Mouse (Mus musculus): Measurements from ENCODE around the gene Setd1a. TPM values are rescaled to one million over a fixed set of nuclear protein-coding genes. Genes with fewer than 3 reads are reported as not detected.
A peak's percentile ranks its signal among the peaks of the same experiment; 100 is the strongest.

Gene Setd1a
- polyA plus RNA-seq, 1 experiment from 2014 or later = 23.3 TPM

GRCm38 (mm10) chr7:127750131-127751127 is 26.0 kb upstream of the Setd1a start:
- H3K27me3 ChIP-seq = no peaks in the 10 kb centered on the region
- no peak overlapping the region for H3K27ac ChIP-seq

GRCm38 (mm10) chr7:127751619-127752018 is 24.9 kb upstream of the Setd1a start:
- Histone ChIP-seq H3K27ac (no peak overlapping the region), H3K4me2 (no peak overlapping the region), H3K36me3 (peaks cover 66% of the 10 kb centered on the region), H3K4me3 (no peak overlapping the region), H3K27me3 (no peaks in the 10 kb centered on the region), H3K9me3 (no peaks in the 10 kb centered on the region), H3K4me1 (peaks cover 12% of the 10 kb centered on the region), H3K9ac (no peak overlapping the region)
- WGBS = 87% methylated on average over 5 of the region's 5 CpGs
- no peak for ATAC-seq (ENCODE audit: borderline replicate concordance, extremely low read depth, low FRiP score, low TSS enrichment)

More at GRCm38 (mm10) chr7:127750131-127751127, 26.0 kb upstream of the Setd1a start:
- no peak for ATAC-seq (ENCODE audit: borderline replicate concordance, extremely low read depth, low FRiP score, low TSS enrichment)
- Histone ChIP-seq H3K36me3 (peaks cover 64% of the 10 kb centered on the region), H3K9me3 (no peaks in the 10 kb centered on the region), H3K9ac (no peak overlapping the region), H3K4me3 (no peak overlapping the region), H3K4me1 (peaks cover 12% of the 10 kb centered on the region), H3K4me2 (no peak overlapping the region)
- 84% methylated on average over 19 of the region's 19 CpGs for WGBS

DNA sequence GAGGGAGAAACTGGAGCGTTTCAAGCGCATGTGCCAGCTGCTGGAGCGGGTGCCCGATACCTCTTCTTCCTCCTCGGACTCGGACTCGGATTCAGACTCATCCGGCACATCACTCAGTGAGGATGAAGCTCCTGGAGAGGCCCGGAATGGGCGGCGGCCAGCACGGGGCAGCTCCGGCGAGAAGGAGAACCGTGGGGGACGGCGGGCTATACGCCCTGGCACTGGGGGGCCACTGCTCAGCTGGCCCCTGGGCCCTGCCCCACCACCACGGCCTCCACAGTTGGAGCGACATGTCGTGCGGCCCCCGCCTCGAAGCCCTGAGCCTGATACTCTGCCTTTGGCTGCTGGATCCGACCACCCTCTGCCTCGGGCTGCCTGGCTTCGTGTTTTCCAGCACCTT is 24.4 kb upstream of the Setd1a start:
- WGBS = 92% methylated on average over 27 of the region's 27 CpGs
- H3K36me3 ChIP-seq = peaks cover 71% of the 10 kb centered on the region
- H3K27ac ChIP-seq = no peak overlapping the region
- ATAC-seq (ENCODE audit: borderline replicate concordance, extremely low read depth, low FRiP score, low TSS enrichment) = no peak
- H3K9me3 ChIP-seq = no peaks in the 10 kb centered on the region
- peaks cover 12% of the 10 kb centered on the region for H3K4me1 ChIP-seq
- no peaks in the 10 kb centered on the region for H3K27me3 ChIP-seq
- H3K9ac ChIP-seq = no peak overlapping the region
- no peak overlapping the region for H3K4me3 ChIP-seq
- H3K4me2 ChIP-seq = no peak overlapping the region

- 62% methylated on average over 5 of the region's 5 CpGs for WGBS
- no peak overlapping the region for H3K4me3 ChIP-seq
- no peaks in the 10 kb centered on the region for H3K27me3 ChIP-seq
- peaks cover 2% of the 10 kb centered on the region; the same call in 1 of the 2 replicates for H3K4me1 ChIP-seq
- no peak overlapping the region for H3K9ac ChIP-seq
- no peak overlapping the region for H3K4me2 ChIP-seq
- peaks cover 79% of the 10 kb centered on the region for H3K36me3 ChIP-seq
- no peaks in the 10 kb centered on the region for H3K9me3 ChIP-seq
- no peak overlapping the region for H3K27ac ChIP-seq
- no peak for ATAC-seq (ENCODE audit: borderline replicate concordance, extremely low read depth, low FRiP score, low TSS enrichment)
Measured at GRCm38 (mm10) chr7:127753158-127753557, 23.3 kb upstream of the Setd1a start.

- Histone ChIP-seq H3K4me3 (no peak overlapping the region), H3K27me3 (no peaks in the 10 kb centered on the region), H3K4me2 (no peak overlapping the region), H3K9me3 (no peaks in the 10 kb centered on the region), H3K9ac (no peak overlapping the region), H3K4me1 (no peaks in the 10 kb centered on the region), H3K27ac (no peak overlapping the region), H3K36me3 (peaks cover 76% of the 10 kb centered on the region)
- WGBS = 83% methylated on average over 7 of the region's 7 CpGs
- no peak for ATAC-seq (ENCODE audit: borderline replicate concordance, extremely low read depth, low FRiP score, low TSS enrichment)
Measured at GRCm38 (mm10) chr7:127753741-127754140, 22.7 kb upstream of the Setd1a start.

DNA sequence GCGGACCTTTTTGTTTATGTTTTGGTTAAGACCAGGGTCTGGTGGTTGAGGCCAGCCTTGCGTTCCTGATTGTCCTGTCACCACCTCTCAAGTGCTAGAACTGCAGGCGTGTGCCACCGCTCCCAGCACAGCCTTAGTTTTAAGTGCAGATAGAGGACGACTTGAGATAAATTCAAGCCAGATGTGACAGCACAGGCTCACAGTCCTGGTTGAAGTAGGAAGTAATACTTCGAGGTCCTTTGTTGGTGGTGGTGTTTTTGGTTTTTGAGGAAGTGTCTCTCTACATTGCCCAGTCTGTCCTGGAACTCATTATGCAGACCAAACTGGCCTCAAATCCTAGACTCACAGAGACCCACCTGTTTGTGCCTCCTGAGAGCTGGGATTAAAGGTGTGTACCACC is 16.8 kb upstream of the Setd1a start:
- Histone ChIP-seq H3K4me2 (no peak overlapping the region), H3K4me3 (no peak overlapping the region), H3K27ac (no peak overlapping the region), H3K27me3 (no peaks in the 10 kb centered on the region), H3K4me1 (0 out of 2 replicates have a peak, but pooled peaks cover 3% of the 10 kb centered on the region), H3K36me3 (peaks cover 45% of the 10 kb centered on the region), H3K9ac (no peak overlapping the region), H3K9me3 (no peaks in the 10 kb centered on the region)
- 46% methylated on average over 6 of the region's 6 CpGs for WGBS
- ATAC-seq (ENCODE audit: borderline replicate concordance, extremely low read depth, low FRiP score, low TSS enrichment) = no peak

GRCm38 (mm10) chr7:127760478-127760877 is 16.0 kb upstream of the Setd1a start:
- Histone ChIP-seq H3K27me3 (no peaks in the 10 kb centered on the region), H3K27ac (no peak overlapping the region), H3K36me3 (peaks cover 51% of the 10 kb centered on the region), H3K4me3 (no peak overlapping the region), H3K9ac (no peak overlapping the region), H3K9me3 (no peaks in the 10 kb centered on the region), H3K4me1 (0 out of 2 replicates have a peak, but pooled peaks cover 3% of the 10 kb centered on the region), H3K4me2 (no peak overlapping the region)
- 75% methylated on average over 3 of the region's 3 CpGs for WGBS
- no peak for ATAC-seq (ENCODE audit: borderline replicate concordance, extremely low read depth, low FRiP score, low TSS enrichment)

DNA sequence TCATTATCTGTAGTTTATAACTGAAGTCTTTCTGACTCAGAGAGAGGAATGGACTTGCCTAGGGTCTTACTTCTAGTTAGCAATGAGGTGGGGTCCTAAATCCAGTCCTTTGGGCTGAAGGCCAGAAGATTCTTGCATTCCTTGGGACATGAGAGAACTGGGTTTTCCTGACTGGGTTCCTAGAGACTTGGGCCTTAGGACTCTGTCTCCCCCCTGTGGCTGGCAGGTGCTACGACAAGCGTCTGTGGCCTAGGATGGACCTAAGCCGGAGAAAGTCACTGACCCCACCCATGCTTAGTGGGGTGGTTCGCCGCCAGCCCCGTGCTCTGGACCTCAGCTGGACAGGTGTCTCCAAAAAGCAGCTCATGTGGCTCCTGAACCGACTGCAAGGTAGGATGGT is 15.4 kb upstream of the Setd1a start:
- Histone ChIP-seq H3K27me3 (no peaks in the 10 kb centered on the region), H3K9me3 (no peaks in the 10 kb centered on the region), H3K4me3 (no peak overlapping the region), H3K27ac (no peak overlapping the region), H3K36me3 (peaks cover 57% of the 10 kb centered on the region), H3K4me2 (no peak overlapping the region), H3K4me1 (0 out of 2 replicates have a peak, but pooled peaks cover 3% of the 10 kb centered on the region), H3K9ac (no peak overlapping the region)
- WGBS = 30% methylated on average over 7 of the region's 7 CpGs
- ATAC-seq (ENCODE audit: borderline replicate concordance, extremely low read depth, low FRiP score, low TSS enrichment) = 0 out of 2 replicates have a peak, but pooled peaks have one; percentile 53

- Histone ChIP-seq H3K27ac (no peak overlapping the region), H3K36me3 (peaks cover 57% of the 10 kb centered on the region), H3K9me3 (no peaks in the 10 kb centered on the region), H3K4me3 (no peak overlapping the region), H3K4me2 (no peak overlapping the region), H3K4me1 (peaks cover 8% of the 10 kb centered on the region), H3K27me3 (no peaks in the 10 kb centered on the region), H3K9ac (no peak overlapping the region)
- WGBS = 87% methylated on average over 4 of the region's 4 CpGs
- ATAC-seq (ENCODE audit: borderline replicate concordance, extremely low read depth, low FRiP score, low TSS enrichment) = no peak
Measured at GRCm38 (mm10) chr7:127763642-127764041, 12.8 kb upstream of the Setd1a start.

- Histone ChIP-seq H3K9me3 (no peaks in the 10 kb centered on the region), H3K9ac (no peak overlapping the region), H3K4me2 (no peak overlapping the region), H3K27ac (no peak overlapping the region), H3K4me1 (peaks cover 11% of the 10 kb centered on the region), H3K27me3 (no peaks in the 10 kb centered on the region), H3K36me3 (peaks cover 52% of the 10 kb centered on the region), H3K4me3 (no peak overlapping the region)
- no peak for ATAC-seq (ENCODE audit: borderline replicate concordance, extremely low read depth, low FRiP score, low TSS enrichment)
- 89% methylated on average over 2 of the region's 2 CpGs for WGBS
Measured at GRCm38 (mm10) chr7:127765756-127766155, 10.7 kb upstream of the Setd1a start.

GRCm38 (mm10) chr7:127766851-127767609 is 9.4 kb upstream of the Setd1a start:
- no peak for ATAC-seq (ENCODE audit: borderline replicate concordance, extremely low read depth, low FRiP score, low TSS enrichment)
- Histone ChIP-seq H3K4me3 (no peak overlapping the region), H3K36me3 (peaks cover 52% of the 10 kb centered on the region), H3K27me3 (no peaks in the 10 kb centered on the region), H3K27ac (no peak overlapping the region), H3K4me1 (peaks cover 19% of the 10 kb centered on the region), H3K9ac (no peak overlapping the region), H3K4me2 (no peak overlapping the region), H3K9me3 (no peaks in the 10 kb centered on the region)
- 77% methylated on average over 17 of the region's 17 CpGs for WGBS
